Mouse (Mus musculus) ES-Bruce4 (cell line): ENCODE data around the gene Xpnpep2. TPM values are rescaled to one million over a fixed set of nuclear protein-coding genes. Genes with fewer than 3 reads are reported as not detected.
A peak's percentile ranks its signal among the peaks of the same experiment; 100 is the strongest.

ENCODE experiments used
- H3K27ac ChIP-seq: 2 replicates; pipeline ENCODE4 v1.5.1; 2012; ENCODE audit warnings: low read length, inconsistent platforms; ENCODE audit not compliant: insufficient read depth
- H3K27me3 ChIP-seq: 2 replicates; pipeline ENCODE4 v1.6.1; 2012; ENCODE audit warnings: mild to moderate bottlenecking, low read length, inconsistent platforms; ENCODE audit not compliant: control insufficient read depth, poor library complexity, insufficient read depth, severe bottlenecking
- H3K36me3 ChIP-seq: 2 replicates; pipeline ENCODE4 v1.6.1; 2012; ENCODE audit warnings: inconsistent platforms, mild to moderate bottlenecking, low read length, moderate library complexity; ENCODE audit not compliant: control insufficient read depth, poor library complexity, insufficient read depth, severe bottlenecking
- H3K4me1 ChIP-seq: one replicate; pipeline ENCODE4 v1.8.1; 2011; ENCODE audit warnings: low read length; ENCODE audit not compliant: control insufficient read depth, insufficient read depth
- H3K4me3 ChIP-seq: 2 replicates; pipeline ENCODE4 v1.5.1; 2011; ENCODE audit warnings: low read depth, mild to moderate bottlenecking, low read length
- H3K9ac ChIP-seq: 2 replicates; pipeline ENCODE4 v1.6.1; 2012; ENCODE audit warnings: low read depth, mild to moderate bottlenecking, inconsistent platforms; ENCODE audit not compliant: poor library complexity, severe bottlenecking
- H3K9me3 ChIP-seq: replicated peaks from 2 replicates; pipeline ENCODE4 v1.6.1; 2012; ENCODE audit warnings: mild to moderate bottlenecking, low read length, inconsistent platforms; ENCODE audit not compliant: control insufficient read depth, poor library complexity, insufficient read depth, severe bottlenecking
- CTCF ChIP-seq: IDR thresholded peaks from one replicate; pipeline ENCODE4 v1.8.1; 2011; ENCODE audit warnings: low read depth, low read length
- EP300 ChIP-seq: IDR thresholded peaks from 2 replicates; pipeline ENCODE4 v1.6.1; 2011; ENCODE audit warnings: low read depth, low read length; ENCODE audit not compliant: insufficient read depth
- POLR2A ChIP-seq: IDR thresholded peaks from one replicate; pipeline ENCODE4 v1.8.1; 2011; ENCODE audit warnings: low read length; ENCODE audit not compliant: insufficient read depth
- polyA plus RNA-seq: library from polyadenylated mRNA; stranded (reverse); fragments of >200 nt; gene quantifications from 2 replicates; pipeline ENCODE4 v1.2.4, GENCODE M21; 2011; ENCODE audit warnings: low read depth; ENCODE audit not compliant: missing spikeins, insufficient read depth, insufficient read length

Gene Xpnpep2
- polyA plus RNA-seq, 1 experiment = not detected

GRCm38 (mm10) chrX:48109316-48109655 lies 761 bp downstream of the Xpnpep2 start:
- TF ChIP-seq CTCF = no peak
- no peak for TF ChIP-seq EP300
- no peak for TF ChIP-seq POLR2A
- H3K36me3 ChIP-seq = no peaks in the 10 kb centered on the region
- no peak overlapping the region for H3K27ac ChIP-seq
- no peak overlapping the region for H3K9ac ChIP-seq
- H3K9me3 ChIP-seq = no peaks in the 10 kb centered on the region
- H3K27me3 ChIP-seq = no peaks in the 10 kb centered on the region
- no peaks in the 10 kb centered on the region for H3K4me1 ChIP-seq
- H3K4me3 ChIP-seq = no peak overlapping the region

GRCm38 (mm10) chrX:48119294-48119693 lies 10.8 kb downstream of the Xpnpep2 start:
- no peak overlapping the region for H3K4me3 ChIP-seq
- no peak overlapping the region for H3K27ac ChIP-seq
- H3K9ac ChIP-seq = no peak overlapping the region
- TF ChIP-seq POLR2A (no peak), CTCF (no peak), EP300 (no peak)
- H3K4me1 ChIP-seq = no peaks in the 10 kb centered on the region
- H3K9me3 ChIP-seq = no peaks in the 10 kb centered on the region
- no peaks in the 10 kb centered on the region for H3K36me3 ChIP-seq
- H3K27me3 ChIP-seq = no peaks in the 10 kb centered on the region

DNA sequence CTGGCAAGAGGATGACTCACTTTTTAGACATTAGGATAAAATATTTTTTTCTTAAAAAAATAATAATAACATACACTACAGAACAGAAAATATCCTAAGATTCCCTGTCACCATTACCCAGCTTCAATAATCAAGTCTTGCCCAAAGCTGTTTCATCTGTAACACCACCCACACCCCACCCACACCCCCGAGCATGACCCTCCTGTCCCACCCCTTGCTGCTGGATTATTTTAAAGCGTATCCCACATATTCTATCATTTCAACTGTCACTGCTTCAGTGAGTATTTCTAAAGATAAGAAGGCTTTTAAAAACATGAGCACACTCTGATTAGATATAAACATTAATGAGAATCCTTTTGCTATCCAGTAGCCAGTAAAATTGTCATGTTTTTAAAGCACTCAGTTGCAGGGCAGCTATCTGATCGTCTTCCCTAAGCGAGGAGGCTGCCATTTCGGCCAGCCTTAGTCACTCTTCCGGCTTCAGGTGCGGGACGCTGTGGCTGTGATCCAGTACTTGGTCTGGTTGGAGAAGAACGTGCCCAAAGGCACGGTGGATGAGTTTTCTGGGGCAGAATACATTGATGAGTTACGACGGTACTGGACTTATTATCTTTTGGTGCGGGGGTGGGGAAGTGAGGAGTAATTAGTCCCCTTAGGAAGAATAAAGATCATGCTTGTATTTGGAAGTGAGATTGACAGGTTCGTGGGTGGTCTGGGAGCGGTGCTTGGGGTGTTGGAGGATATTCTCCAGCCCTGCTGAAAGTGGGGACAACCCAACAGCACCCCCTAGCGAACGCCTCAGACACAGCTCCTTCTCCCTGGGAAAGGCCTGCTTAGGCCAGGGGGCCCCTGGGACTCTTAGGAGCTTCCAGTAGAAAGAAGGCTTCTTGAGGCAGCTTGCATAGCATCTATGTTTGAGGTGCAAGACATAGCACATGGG lies 15.9 kb downstream of the Xpnpep2 start:
- no peaks in the 10 kb centered on the region for H3K27me3 ChIP-seq
- H3K4me3 ChIP-seq = no peak overlapping the region
- H3K4me1 ChIP-seq = no peaks in the 10 kb centered on the region
- no peaks in the 10 kb centered on the region for H3K36me3 ChIP-seq
- no peaks in the 10 kb centered on the region for H3K9me3 ChIP-seq
- H3K27ac ChIP-seq = no peak overlapping the region
- H3K9ac ChIP-seq = no peak overlapping the region
- TF ChIP-seq CTCF (peak; percentile 64), EP300 (no peak), POLR2A (no peak)

GRCm38 (mm10) chrX:48126903-48127476 lies 18.5 kb downstream of the Xpnpep2 start:
- no peaks in the 10 kb centered on the region for H3K36me3 ChIP-seq
- no peaks in the 10 kb centered on the region for H3K9me3 ChIP-seq
- TF ChIP-seq EP300 = no peak
- TF ChIP-seq CTCF = no peak
- TF ChIP-seq POLR2A = no peak
- H3K27me3 ChIP-seq = no peaks in the 10 kb centered on the region
- H3K9ac ChIP-seq = no peak overlapping the region
- no peak overlapping the region for H3K27ac ChIP-seq
- H3K4me1 ChIP-seq = no peaks in the 10 kb centered on the region
- no peak overlapping the region for H3K4me3 ChIP-seq

DNA sequence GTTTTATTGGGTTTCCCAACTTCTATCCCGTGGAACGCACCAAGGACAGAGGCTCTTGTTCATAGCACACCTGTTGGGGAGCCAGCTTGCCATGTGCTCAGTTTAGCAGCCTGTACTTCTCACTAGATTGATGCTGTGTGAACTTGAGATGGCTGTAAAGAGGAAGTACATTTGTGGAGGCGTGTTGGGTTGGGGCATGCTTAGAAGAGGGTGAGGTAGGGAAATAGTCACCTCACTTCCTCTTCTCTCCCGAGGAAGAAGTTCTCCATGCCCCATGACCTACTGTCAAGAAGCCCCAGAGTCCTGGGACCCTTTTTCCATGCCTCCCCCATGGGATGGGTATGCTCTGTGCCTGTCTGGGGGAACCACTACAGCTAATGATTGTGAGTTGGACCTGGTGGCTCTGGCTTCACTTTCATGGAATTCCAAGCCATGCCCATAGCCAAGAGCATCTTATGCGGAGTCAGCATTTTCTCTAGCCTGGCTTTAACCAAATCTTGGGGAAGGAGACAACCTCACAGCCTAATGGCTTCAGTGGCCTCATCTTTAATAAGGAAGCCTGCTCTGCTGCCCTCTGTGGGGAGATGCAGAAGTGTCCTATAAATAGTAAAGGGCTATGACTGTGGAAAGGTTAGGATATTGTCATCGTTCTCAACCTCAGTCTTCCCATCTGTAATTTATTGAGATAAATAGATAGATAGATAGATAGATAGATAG lies 19.1 kb downstream of the Xpnpep2 start:
- Histone ChIP-seq H3K36me3 (no peaks in the 10 kb centered on the region), H3K27me3 (no peaks in the 10 kb centered on the region), H3K9me3 (no peaks in the 10 kb centered on the region), H3K4me1 (no peaks in the 10 kb centered on the region), H3K4me3 (no peak overlapping the region), H3K27ac (no peak overlapping the region), H3K9ac (no peak overlapping the region)
- TF ChIP-seq POLR2A = no peak
- no peak for TF ChIP-seq CTCF
- no peak for TF ChIP-seq EP300
